Mouse (Mus musculus) WW6 (cell line): Measurements from ENCODE around the gene Vmp1.

Experiments used
- DNase-seq: peaks from one replicate; pipeline ENCODE4 v3.0.0-alpha.2; 2013; ENCODE audit warnings: low read depth, low spot score

The Vmp1 gene

DNA sequence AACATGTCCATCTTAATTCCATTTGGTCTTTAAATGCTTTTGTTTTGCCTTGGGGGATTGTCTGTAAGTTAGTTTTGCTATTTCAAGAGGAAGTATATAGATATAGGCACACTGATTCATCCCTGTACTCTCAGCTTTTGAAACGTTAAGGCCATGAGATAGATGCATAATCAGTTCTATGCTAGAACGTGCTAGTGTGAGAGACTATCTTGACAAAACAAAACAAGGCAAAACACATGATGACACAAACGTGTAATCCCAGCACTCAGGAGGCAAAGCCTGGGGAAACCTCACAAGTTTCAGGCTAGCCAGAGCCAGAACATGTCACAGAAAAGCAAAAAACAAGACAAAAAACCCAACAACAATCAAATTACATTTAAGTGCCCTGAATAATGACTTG lies 10.9 kb downstream of the Vmp1 start:
- DNase-seq: no peak

DNA sequence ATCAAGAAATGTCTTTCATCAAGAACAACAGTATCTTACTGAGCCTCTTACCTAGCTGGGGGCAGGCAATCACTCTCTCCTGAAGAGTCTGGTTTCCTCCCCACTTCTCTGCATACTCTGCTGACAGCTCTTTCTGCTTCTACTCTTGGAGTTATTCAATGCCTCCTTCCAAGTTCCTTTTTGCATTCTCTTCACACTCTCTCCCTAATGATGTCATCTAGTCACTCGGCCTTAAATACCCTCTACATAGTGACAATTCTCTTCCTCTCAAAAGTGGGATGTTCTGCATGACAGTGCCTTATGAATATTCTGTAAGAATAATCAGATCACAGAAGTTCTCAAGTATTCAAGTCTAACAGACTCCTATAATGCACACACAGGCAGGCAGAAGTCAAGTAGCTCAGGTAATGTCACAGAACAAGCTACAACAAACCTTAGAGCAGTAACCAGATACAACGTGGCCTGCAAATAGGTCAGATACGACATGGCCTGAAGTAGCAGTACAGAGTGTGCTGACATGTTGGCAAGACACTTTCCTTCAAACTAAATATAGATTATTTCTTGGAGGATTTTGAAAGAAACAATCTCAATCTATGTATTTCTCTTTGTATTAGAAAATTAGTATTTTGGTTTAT lies 12.5 kb downstream of the Vmp1 start:
- DNase-seq: no peak

DNA sequence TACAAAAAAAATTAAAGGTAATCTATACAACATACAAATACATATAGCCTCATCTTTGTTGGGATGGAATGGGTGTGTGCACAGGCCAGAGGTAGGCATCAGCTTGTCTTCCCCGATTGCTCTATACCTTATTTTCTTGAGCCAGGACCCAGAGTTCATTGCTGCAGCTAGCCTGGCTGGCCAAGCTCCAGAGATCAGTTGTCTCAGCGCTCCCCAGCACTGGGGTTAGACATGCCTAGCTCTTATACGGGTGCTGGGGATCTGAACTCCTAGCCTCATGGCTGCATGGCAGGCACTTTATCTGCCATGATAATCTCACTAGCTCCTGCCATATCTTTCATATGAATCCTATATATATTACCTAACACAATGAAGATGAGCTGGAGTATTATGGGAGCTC lies 15.5 kb downstream of the Vmp1 start:
- DNase-seq: no peak

DNA sequence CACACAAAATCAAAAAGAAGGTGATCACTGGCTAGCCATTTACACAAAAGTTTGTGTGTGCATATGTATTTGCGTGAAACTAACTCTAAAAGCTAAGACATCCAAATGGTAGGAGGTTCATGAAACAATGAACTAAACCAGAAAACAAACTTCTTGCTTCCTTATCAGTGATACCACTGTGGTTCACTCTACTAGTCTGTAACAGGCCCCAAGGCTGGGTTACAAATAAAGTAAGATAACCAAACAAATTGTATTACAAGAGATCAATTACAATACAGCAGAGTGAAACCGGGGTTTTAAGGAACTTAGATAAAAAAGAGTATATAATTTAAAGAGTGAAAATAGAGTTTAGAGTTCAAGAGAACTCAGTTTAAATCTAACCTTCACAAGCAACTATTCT lies 16.1 kb downstream of the Vmp1 start:
- DNase-seq: no peak

DNA sequence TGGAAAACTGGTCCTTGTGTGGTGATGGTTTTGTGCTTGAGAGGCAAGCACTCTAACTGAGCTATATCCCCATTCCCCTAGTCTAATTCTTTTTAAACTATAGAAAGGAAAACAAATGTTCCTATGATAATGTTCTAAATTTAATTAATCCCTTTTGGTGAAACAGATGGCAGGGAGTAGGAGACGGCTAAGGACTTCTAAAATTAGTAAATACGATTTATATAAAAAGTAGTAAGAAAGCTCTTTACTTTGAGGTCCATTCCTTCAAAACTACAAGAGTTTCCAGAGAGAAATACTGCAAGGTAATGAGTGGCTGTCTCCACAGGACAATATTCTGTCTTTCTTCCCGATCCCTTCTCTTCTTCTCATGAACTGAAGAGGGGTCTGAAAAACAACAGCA lies 19.2 kb downstream of the Vmp1 start:
- DNase-seq: no peak

DNA sequence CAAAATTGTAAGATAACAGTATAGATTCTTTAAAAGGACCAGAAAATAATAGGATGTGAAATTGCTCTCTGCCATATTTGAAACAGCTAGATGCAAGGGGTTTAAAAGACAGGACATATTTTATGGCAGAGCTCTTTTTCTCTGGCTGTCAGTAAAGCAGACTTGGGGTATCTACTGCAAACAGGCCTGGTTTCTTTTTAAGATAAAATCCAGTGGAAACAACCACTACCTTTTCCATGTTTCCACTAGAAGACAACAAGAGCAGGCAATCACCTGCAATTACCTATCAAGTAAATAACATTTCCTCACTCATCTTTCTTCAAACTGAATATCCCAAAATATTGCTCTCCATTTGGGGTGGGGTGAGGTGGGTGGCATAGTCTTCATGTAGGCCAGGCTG lies 19.7 kb downstream of the Vmp1 start:
- DNase-seq: no peak

DNA sequence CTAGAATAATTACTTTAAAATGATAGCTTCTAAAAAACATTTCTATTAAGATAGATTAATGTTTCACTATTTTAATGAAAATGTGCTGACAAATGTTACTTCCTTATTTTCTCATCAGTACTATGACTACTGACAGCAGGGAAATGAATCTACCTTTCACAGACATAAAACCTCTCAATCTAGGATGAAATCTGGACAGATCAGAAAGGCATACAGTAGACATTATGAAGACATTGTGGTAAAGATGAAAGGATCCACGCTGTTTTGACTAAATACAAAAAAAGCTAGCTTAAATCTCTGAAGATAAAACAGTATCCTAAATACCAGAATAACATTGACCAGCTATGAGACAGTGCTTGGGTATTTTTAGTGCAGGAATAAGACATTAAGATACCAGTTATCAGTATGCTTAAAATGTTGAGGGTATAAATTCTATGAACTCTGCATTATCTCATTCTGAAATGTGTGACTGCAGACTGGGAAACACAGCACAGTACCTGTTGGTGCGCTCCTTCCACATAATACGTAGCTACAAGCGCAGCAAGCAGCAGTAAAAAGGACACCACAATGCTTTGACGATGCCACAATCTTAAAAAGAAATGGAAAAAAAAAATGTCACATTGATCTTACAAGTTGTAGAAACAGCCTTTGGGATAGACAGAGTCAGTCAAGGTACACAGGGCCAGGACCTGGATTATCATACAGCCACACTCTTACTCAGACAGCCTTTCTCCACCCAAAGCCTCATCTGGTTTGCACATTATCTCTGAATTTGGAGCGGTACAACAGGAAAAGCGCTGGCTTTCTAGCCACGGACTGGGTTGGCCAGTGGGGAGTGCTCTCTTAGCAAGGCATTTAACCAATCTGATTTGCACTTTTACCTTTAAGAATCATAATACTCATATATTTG lies 20.4 kb downstream of the Vmp1 start:
- no peak for DNase-seq

DNA sequence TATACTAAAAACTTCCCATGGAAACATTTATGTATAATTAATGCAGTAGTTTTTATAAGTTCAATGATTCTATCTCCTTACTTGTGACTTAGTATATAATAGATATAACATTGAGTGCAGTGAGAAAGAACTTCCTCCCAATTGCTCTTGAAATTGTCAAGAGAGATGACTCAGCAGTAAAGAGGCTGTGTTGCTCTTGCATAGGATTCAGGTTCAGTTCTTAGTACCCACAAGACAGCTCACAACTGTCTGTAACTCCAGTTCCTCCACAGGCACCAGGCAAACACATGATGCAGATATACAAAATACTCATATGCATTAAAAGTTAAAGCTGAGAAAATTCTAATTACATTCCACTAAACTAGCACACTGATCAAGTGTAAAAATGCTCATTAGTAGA lies 25.8 kb downstream of the Vmp1 start:
- DNase-seq: no peak

DNA sequence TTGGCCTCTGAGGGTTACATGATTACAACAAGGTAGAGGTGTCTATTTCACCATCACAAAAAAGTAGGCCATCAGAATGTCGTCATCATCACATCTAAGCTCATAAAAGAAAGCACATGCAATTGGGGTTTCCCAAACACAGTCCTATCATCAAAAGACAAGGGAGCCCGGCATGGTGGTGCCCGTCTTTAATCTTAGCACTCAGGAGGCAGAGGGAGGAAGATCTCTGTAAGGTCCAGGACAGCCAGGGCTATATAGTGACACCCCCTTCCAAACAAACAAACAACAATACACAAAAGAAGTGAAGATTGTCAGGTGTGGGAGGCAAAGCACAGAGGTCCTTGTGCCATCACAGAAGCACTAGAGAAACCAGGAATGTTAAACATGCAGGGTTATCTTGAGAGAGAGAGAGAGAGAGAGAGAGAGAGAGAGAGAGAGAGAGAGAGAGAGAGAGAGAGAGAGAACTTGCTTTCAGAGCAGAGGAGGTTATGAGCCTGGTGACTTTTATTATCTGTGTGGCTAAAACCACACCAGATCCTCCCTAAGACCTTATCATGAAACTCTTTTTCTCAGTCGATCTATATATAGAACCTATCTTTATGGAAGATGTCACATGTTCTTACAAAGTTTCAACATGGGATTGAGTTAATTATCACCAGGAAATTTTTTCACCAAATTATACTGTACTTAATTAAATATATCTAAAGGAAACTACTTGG lies 26.6 kb downstream of the Vmp1 start:
- no peak for DNase-seq

DNA sequence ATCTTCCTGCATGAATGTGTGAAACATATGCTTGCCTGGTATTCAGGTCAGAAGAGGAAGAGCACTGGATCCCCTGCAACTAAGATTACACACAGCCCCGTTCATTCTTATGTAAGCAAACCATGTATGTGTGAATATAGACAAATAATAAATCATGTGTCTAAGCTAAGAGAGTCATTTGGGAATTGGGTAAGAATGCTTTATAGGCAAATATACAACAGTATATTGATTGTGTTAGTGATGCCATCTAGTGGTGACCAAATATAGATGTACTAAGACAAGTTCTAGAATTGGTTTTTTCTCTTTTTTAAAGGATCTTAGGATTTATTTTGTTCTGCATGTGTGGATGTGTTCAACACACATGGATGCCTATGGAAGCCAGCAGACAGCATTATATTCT lies 28.0 kb downstream of the Vmp1 start:
- DNase-seq: no peak

DNA sequence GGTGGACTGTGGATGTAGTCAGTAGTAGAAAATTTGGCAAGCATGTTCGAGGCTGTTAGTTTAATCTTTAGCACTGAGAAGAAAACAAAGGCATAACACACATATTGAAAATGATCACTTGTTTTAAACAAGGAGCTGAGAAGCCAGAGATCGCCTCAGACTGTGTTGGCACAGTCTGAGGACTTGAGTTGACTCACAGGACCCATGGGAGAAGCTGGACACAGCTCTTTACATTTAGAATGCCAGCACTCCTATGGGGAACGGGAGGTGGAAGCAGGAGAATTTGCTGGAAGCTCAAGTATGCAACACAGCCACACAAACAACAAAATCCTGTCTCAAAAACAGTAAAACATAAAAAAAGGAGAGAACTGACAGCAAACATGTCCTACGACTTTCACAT lies 29.5 kb downstream of the Vmp1 start:
- no peak for DNase-seq

DNA sequence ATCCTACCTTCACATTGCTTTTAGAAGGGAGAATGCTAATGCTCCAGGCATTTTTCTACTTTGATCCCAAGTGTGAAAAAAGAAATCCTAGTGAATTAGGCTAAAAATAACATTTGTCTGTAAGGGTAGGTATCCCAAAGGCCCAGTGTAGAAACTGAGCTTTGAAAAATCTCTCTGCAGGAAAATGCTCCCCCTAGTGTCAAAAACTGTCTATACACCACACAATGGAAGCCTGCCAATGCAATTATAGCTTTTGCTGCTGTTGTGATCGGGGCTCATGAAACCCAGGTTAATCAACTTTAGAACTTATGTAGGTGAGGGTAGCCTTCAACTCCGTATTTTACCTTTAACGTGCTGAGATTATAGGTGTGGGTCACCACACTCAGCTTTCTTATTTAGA lies 30.2 kb downstream of the Vmp1 start:
- DNase-seq: peak; percentile 24

DNA sequence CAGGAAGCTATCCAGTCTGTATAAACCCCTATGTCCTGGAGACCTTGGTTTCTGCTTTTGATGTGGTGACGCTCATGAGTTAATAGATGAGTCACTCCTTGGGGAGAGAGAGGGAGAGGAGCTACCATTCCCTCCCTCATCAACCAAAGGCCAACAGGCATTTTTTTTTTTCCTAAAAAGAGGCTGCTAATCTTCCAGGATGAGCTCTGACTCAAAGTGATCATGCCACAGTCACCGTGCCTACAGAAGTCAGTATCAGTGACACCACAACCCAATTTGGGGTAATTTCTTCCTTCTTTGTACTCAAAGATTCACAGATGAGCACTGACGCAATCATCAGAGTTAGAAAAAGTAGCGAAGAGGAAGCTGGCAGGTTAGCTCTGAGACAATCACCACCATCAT lies 31.1 kb downstream of the Vmp1 start:
- no peak for DNase-seq

DNA sequence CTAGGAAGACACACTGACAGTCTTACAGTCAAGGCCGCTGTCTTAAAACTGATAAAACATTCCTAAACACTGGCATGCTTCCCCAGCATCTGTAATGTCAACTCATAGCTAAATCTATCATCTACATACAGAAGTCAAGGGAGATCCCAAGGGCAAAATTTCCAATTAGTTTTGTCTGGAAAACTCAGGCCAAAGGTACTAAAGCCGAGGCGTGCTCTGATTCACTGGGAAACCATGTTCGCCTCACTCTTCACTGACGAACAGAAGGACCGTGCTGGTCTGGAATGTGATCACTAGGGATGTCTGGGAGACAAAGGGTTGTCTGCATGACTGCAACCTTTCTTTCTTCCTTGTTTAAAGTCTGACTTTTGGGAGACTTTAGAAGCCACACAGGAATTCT lies 33.0 kb downstream of the Vmp1 start:
- DNase-seq: no peak

DNA sequence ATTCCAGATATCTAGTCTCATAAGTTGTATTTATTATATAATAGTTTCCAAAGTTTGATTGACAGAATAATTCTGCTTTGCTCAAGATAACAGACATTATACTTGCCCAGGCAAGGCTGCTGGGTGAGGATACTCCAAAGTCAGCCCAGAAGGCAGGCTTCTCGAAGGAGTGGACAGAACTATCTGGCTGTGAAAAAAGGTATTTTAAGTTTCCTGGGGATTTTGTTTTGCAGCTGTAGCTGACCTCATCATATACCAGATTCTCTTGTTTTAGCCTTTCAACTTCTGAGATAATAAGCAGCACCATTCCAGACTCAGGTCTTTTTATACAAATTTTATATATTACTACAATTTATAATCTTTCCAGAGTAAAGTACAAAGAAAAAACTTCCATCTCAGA lies 34.1 kb downstream of the Vmp1 start:
- DNase-seq: no peak

DNA sequence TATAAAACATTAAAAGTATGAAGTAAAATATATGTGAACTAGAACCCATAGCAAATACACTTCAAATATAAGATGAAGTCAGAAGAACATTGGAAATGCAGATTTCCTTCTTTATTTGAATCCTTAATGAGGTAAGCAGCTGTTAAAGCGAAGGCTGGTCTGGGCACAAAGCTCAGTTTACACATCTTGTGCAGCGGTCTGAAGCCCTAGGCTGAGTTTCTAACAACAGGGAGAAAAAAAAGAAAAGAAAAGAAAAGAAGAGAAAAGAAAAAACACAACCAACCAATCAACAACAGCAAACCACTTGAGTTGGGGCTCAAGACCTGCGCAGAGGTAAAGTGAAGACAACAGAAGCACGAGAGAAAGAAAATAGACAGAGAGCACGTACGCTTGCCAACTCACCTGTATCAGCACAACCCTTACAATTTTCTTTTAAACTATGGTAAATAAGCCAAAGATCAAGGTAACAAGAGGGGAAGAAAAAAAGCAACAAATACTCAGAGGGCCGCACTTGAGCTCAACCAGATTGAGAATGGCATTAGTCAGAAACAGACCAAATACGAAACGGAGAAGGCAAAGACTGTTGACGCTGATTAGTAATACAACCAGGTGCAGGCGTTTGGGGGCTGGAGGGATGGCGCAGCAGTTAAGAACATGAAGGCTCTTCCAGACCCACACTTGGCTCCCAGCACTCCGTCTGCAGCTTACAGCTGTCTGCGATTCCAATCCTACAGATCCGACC lies 35.8 kb downstream of the Vmp1 start:
- no peak for DNase-seq

DNA sequence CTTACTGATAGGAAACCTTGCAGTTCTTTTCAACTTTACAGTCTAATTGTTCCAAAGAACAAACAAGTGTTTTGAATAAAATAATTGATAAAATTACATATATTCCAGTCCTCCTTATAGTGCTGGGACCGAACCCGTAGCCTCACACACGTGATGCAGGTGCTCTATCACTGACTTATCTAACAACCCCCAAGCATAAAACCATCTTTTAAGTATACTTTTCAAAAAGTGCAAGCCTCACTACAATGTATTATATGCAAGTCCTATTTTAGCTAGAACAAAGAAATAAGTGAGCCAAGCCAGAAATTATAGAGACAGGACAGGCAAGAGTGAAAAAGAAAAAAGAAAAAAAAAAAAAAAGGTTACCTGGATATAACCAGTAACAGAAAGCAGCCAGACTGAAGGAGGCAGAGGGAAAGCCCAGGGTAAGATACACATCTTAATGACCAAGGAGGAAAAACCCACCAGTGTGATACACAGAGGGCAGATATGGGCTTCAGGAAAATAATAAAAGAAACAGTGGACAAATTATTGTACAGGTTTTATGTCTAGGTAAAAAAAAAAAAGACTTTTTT lies 36.7 kb downstream of the Vmp1 start:
- DNase-seq: no peak

DNA sequence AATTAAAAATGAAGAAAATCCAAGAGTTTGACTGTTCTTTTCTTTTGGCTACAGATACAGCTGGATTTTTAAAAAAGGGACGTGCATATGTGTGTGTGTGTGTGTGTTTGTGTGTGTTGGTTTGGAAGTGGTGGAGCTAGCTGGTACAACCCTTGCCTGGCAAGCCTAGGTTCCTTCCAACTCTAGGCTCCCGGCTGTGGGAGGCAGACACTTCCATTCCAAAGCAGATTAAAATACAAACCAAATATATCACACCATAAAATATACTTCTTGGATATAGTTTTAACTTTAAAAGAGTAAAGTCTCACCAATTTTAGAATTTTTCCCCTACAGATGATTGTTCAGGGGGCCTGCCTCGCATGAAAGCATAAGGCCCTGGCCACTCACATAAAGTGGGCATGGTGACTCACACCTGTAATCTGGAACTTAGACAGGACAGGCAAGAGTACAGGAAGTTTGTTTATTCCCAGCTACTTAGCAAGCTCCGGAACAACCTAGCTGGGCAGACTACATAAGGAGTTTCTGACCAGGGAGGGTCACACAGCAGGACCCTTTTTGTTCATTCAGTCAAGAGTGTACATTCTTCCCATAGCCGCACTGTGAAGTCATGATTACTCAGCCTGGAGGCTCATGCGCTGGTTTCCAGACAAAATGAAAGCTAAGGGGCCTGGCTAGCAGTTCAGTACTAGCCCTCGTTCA lies 37.4 kb downstream of the Vmp1 start:
- DNase-seq: no peak

DNA sequence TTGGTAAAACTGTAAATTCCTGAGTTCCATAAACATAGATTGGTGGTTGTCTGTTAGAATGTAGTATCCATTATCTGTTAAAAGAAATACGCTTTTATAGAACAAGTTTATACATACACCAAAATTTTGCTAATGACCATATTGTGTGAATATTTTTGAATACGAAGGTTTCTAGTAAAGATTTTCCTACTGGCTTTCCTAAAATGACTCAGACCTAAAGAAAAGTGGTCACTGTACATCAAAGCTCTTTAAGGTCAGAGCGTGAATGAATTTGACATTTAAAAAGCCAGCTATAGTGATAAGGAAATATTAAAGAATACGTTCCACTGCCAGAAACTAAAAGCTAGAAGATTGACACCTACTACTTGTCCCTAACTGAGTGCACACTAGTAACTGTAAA lies 39.1 kb downstream of the Vmp1 start:
- no peak for DNase-seq

DNA sequence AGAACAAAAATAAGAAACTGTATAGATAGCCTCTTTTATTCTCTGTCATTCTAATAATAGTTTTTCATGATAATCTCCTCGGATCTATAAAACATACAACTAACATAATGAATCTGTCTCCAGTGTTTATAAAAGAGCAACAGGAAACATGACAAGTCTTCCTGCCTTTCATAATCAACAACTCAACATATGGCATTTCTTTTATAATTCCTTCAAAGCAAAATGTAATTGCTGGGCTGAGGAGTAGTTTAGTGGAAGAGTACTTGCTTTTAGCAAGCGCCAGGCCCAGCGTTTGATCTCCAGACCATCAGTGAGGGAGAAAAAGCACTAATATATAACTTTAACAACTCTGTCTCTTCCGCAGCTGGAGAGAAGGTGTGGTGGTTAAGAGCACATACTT lies 41.9 kb downstream of the Vmp1 start:
- DNase-seq: no peak

DNA sequence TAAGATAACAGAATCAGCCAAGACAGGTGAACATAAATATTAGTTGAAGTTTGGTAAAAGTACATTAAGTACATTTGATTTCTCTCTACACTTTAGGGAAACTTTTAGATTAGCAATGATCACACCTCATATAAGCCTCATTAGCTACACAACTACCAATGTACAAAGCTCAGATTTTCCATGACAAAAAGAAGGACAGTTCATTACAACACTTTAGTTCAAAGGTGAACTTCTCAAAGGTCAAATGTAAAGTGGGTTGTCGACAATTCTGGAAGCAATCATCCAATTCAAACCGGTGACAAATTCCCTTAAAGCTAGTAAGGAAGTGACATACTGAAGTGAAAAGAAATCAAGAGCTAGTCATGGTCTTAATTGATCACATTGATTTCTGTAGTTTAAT lies 45.9 kb downstream of the Vmp1 start:
- DNase-seq: no peak
